Mouse (Mus musculus) brain, embryonic 14.5 days (tissue): Measurements from ENCODE around the gene Rhox2h.

Source experiments
- CTCF ChIP-seq: fragments of 200-500 bp; IDR thresholded peaks from 2 replicates; pipeline ENCODE4 v1.5.1; 2012; ENCODE audit warnings: inconsistent platforms, mild to moderate bottlenecking, moderate library complexity, borderline replicate concordance; ENCODE audit not compliant: insufficient read depth, insufficient read length; ENCODE audit errors: extremely low read depth
- POLR2A ChIP-seq: fragments of 200-500 bp; IDR thresholded peaks from 2 replicates; pipeline ENCODE4 v1.6.1; 2012; ENCODE audit warnings: mild to moderate bottlenecking, inconsistent platforms, borderline replicate concordance; ENCODE audit not compliant: poor library complexity, insufficient read depth, insufficient read length, severe bottlenecking; ENCODE audit errors: extremely low read depth

DNA sequence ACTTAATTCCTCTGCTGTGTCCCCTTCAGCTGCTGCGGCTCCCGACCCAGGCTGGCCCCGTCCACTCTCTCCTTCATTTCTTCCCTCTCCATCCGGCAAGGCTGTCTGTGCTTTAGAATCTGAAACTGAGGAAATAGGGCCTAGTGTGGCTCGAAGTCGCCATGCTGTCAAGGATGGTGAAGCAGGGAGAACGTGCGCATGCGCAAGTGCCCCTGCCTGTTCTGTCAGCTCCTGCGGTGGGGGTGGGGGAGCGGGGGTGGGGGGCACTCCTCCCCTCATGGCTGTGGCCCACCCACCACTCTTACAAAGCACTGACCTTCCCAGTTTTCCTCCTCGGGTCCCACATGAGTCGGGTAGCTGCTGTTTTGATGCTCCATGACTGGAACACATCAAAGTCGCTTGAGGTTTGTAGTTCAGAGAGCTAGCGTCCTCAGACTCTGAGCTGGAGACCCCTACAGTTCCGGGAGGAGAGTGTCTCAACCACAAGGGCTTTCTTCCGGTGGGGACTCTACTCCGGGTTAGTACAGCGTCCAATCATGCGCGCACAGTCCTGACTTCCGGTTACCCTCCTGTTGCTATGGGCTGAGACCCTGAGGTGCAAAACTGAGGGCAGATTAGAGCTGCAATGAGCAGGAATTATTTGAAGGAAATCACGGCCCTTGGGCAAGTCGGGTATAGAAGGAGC is 10.1 kb upstream of the Rhox2h start:
- TF ChIP-seq CTCF: no peak
- TF ChIP-seq POLR2A: no peak
